Mouse (Mus musculus): ENCODE results near the gene Zfhx3. TPM values are rescaled to one million over a fixed set of nuclear protein-coding genes. Genes with fewer than 3 reads are reported as not detected.

Zfhx3 gene
- total RNA-seq, 2 experiments from 2014 or later, result 2.1 to 10.9 TPM

- ATAC-seq (ENCODE audit: poor library complexity, severe bottlenecking), result no peak
Observed at GRCm38 (mm10) chr8:108868259-108869090, 926.0 kb downstream of the Zfhx3 start.

DNA sequence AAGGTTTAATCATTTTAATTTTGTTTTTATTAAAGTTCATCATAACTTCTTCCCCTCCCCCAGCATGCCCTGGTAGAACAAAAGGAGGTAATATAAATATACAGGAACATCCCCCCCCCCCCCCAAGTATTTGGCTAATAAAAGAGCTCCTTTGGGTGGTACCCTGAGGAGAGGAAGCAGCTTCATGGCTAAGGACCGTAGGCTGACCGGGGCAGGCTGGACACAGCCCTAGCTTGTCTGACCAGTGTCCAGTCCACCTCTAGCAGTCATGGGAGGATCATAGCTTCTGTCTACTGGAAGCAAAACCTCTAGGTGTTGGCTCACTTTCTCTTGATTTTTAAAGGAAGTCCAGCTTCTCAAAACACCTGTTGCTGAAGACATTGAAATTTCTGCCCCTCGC, 927.0 kb downstream of the Zfhx3 start:
- no peak for ATAC-seq (ENCODE audit: poor library complexity, severe bottlenecking)

DNA sequence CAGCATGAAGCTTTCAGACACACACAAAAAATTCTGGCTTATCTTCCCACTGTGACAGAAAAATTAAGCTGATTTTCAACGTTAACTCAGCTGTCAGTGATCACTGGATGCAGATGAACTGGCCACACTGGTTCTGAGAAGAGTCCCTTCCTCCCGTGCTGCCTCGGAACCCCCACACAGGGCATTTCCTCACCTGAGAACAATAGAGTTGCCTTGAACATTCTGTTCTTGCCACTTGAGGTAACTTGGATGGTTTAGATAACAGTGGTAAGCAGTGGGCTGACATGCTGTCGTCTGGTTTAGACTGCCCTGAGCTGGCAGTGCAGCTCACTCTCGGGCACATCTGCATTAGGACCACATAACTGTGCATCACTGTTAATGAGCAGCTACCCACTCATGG, 927.5 kb downstream of the Zfhx3 start:
- no peak for ATAC-seq (ENCODE audit: poor library complexity, severe bottlenecking)

DNA sequence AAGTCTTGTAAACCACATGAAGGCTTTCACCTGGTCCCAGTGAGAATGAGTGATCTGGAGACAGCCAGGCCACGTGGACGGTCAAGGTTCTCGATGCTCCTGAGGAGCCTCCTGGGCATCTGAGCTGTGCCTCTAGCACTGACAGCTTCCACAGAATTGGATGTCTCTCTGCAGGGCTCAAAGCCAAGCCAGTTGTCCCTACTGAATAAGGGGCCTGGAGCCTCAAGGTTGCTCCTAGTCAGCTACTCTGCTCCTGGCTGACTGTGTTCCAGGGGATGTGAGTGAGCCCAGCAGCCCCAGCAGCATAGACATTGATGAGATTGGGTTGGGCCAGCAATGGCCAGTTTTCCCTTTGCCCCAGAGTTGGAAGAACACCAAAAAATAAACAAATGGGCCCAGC, 927.9 kb downstream of the Zfhx3 start:
- ATAC-seq (ENCODE audit: poor library complexity, severe bottlenecking), result no peak

DNA sequence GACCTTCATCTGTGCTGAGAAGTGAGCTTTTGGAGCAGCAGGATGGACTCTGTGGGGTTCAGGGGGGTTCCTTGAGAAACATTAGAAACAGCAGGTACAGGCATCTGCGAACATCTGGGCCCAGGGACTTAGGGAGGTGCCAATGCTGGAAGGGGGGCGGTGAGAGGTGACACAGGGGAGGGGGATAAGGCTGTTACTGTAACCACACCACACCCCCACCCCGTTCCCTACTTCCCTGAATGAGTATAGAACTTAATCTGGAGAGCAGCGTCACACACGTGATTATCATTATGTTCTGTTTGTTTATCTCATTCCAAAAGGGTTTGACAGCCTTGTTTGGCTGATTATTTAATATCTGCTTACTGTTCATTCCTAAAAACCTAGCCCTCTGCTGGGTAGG, 933.3 kb downstream of the Zfhx3 start:
- no peak for ATAC-seq (ENCODE audit: poor library complexity, severe bottlenecking)

GRCm38 (mm10) chr8:108880101-108880500, 937.7 kb downstream of the Zfhx3 start:
- ATAC-seq (ENCODE audit: poor library complexity, severe bottlenecking), result no peak

DNA sequence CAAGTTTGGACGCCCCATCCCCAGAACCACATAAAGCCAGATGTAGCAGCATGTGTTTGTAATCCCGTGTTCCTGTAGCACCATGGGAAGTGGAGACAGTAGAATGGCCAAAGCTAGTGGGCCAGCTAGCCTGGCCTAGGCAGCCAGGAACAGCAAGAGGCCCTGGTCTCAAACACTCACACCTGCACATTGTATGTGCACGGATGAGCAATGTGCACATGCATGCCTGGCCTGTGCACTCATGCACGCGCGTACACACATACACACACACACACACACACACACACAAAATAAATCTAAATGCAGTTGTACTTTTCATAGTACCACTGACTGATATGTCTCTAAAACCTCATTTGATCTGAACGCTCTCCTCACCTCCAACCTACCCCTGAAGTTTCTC, 938.9 kb downstream of the Zfhx3 start:
- ATAC-seq (ENCODE audit: poor library complexity, severe bottlenecking), result no peak

- ATAC-seq (ENCODE audit: poor library complexity, severe bottlenecking), result no peak
Observed at GRCm38 (mm10) chr8:108882073-108882472, 939.6 kb downstream of the Zfhx3 start.

- no peak for ATAC-seq (ENCODE audit: poor library complexity, severe bottlenecking)
Observed at GRCm38 (mm10) chr8:108883381-108883780, 940.9 kb downstream of the Zfhx3 start.

- ATAC-seq (ENCODE audit: poor library complexity, severe bottlenecking), result no peak
Observed at GRCm38 (mm10) chr8:108884947-108885346, 942.5 kb downstream of the Zfhx3 start.

DNA sequence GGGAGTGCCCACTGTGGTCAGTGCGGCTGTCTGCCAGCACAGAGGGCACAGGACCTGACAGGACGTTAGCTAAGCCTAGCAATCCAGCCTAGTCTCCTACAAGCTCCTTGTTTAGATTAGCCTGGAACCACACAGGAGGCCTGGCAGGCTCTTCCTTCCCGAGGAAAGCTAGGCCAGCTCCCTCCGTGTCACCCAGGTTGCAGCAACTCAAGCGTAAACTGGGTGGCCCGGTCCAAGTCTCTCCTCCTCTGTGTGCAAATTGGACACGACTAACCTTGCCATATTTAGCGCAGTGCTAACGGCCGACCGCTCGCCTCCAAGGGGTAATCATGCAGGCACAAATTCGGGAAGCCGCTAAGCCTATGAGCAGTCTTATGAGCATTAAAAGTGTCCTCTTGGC, 943.0 kb downstream of the Zfhx3 start:
- no peak for ATAC-seq (ENCODE audit: poor library complexity, severe bottlenecking)

DNA sequence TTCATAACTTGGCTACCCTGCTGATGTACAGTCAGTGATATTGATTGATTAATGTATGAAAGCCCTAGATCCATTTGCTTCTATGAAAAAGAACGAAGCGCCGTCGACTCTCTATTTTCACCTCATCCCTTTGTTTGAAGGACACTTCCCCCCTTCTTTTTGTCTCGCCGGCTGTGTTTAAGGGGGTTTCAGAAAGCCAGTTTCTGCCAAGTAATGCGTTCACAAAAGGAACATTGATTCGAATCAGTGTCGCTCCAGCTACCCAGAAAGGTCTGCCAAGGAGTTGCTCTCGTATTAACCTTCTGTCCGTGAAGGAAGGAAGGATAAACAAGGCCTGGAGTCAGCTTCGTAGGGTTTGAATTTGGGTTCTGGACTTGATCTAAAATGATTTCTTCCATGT, 943.4 kb downstream of the Zfhx3 start:
- no peak for ATAC-seq (ENCODE audit: poor library complexity, severe bottlenecking)

- peak; percentile 97 for ATAC-seq (ENCODE audit: poor library complexity, severe bottlenecking)
Observed at GRCm38 (mm10) chr8:108886599-108887255, 944.3 kb downstream of the Zfhx3 start.

- no peak; the same call in 1 of the 2 replicates for ATAC-seq (ENCODE audit: poor library complexity, severe bottlenecking)
Observed at GRCm38 (mm10) chr8:108887256-108887615, 944.8 kb downstream of the Zfhx3 start.

- no peak for ATAC-seq (ENCODE audit: poor library complexity, severe bottlenecking)
Observed at GRCm38 (mm10) chr8:108887890-108888289, 945.4 kb downstream of the Zfhx3 start.

DNA sequence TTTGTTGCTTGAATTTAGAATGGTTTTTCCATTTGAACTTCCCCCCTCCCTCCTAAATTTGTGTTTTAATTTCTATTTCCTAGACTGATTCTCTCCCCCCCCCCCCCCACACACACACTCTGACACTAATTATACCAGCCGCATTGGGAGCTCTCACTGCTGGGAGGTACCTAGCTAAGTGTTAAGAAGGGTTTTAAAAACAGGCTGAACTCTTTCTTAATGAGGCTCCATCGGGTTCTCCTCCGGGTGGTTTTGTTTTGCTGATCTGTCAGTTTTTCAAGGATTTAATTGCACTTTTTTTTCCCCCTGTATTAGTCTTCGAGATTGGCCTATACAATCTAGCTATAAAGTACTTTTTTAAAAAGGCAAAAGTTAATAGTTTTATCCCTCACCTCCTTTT, 946.5 kb downstream of the Zfhx3 start:
- ATAC-seq (ENCODE audit: poor library complexity, severe bottlenecking), result no peak

- ATAC-seq (ENCODE audit: poor library complexity, severe bottlenecking), result no peak
Observed at GRCm38 (mm10) chr8:108889406-108889805, 947.0 kb downstream of the Zfhx3 start.

DNA sequence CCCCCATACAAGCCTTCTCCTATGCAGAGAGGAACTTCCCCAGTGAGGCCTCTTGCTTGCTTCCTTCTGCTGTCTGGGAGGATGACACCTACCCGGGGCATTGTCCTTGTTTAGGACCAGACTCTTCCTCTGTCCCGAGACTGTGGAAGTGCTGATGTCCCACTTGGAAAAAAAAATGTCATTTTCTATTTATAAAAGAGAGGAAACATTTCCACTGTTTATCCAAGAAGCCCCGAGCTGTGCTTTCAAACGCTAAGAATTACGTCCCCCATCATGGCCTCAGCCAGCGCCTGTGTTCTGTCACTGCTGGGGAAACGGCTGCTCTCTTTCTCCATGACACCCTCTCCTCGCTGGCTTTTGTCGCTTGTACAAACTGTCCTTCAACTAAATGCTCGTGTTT, 951.8 kb downstream of the Zfhx3 start:
- no peak for ATAC-seq (ENCODE audit: poor library complexity, severe bottlenecking)

DNA sequence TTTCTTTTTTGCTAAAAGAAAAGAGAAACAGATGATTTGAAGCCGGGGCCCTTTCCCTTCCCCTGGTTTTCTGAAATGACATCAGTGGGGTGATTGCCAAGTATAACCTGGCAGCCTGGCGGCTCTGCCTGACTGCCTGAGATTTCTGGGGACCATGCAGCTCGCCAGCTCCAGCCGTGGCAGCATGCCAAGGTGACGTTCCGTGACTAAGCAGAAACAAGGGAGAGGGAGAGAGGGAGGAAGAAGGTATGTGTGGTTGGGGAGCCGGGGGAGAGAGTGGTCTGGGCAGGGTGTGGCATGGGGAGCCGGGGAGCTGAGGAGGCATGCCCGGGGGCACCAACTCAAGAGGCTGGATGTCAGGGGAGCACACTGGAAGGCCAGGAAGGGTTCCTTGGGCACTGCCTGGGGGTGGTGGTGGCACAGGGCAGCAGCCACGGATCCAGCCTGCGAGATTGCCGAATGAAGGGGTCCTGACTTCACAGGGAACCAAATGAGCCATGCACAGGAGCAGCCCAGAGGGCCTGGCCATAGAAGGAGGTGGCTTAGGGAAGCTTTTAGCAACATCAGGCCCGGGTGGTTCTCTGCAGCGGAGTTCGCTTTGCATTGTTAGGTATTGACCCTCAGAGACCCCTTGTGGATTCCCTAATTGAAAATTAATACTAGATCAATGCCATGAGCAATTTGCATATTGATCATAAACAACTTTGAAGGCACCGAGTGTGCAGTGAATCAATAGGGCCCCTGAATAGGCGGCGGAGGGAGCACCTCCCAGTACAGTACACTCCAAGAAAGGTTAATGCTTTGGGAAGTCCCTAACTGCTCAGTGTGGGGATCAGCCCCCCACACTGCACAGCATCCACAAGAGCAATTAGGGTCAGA, 954.3 kb downstream of the Zfhx3 start:
- ATAC-seq (ENCODE audit: poor library complexity, severe bottlenecking), result peak; percentile 38; the same call in 1 of the 2 replicates

DNA sequence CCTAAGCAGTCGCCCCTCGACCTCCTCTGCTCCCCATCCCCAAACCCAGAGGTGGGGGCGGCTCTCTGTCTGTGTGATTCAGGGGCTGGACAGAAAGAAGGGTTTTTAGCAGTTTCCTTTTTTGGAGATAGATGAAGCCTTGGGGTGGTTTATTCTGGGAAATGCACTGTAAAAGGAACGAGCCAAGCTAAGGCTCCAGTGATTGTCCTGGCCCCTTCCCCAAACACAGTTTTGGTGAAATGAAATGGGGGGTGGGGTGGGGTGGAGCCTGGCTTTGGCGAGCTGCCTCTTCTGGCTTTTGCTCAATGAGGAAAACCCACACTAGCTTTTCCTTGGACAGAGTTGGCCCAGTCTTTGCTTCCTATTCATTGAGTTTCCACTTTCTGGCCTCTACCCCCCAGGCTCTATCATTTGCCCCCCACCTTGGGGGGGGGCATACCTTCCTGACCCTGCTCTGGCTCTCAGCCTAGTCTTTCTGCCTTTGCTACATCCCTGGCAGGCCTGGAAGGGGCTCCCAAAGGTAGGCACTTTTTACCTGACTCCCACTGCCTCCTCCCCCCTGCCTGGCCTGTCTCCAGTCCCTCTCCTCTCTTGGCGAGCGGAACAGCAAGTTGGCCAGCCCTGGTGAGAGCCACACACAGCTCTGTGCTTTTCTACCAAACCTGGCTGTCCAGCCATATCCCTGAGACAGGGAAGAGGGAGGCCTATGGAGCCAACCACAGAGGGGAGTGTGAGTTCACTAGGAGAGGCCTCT, 955.1 kb downstream of the Zfhx3 start:
- ATAC-seq (ENCODE audit: poor library complexity, severe bottlenecking), result no peak

Measured in megakaryocyte, adult 5-6 weeks (primary cell).